Mouse (Mus musculus) bone marrow macrophage, adult 2 months (primary cell): ENCODE data around the gene Mpzl3.

Experiments
- CTCF ChIP-seq: IDR thresholded peaks from 2 replicates; pipeline ENCODE4 v1.5.1; 2012; ENCODE audit warnings: low read depth, mild to moderate bottlenecking, low read length, moderate library complexity
- POLR2A ChIP-seq: IDR thresholded peaks from 2 replicates; pipeline ENCODE4 v1.6.1; 2012; ENCODE audit warnings: mild to moderate bottlenecking, low read depth, low read length, borderline replicate concordance

DNA sequence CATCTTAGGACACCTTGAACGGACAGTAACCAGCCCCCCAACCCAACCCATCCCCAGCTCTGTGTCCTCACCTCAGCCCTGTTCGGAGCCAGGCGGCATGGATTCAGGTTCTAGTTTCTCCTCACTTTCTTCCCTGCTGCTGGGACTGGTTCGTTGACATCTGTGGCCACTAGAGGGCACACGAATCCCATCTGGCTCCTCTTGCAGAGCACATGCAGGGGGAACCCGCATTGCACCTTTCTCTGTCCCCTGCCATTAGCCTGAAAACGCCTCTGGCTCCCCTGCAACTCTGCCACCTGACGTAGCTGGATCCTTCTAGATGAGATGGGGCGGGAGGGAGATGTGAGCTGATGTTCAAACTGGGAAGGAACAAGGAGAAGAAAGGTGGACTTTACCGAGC, 66.8 kb downstream of the Mpzl3 start:
- TF ChIP-seq CTCF (peak; percentile 78), POLR2A (no peak)
